Mouse (Mus musculus) intestine, embryonic 14.5 days (tissue): ENCODE measurements around the gene Rhbdd1. TPM values are rescaled to one million over a fixed set of nuclear protein-coding genes. Genes with fewer than 3 reads are reported as not detected.

Experiments
- ATAC-seq: fragments of 200-750 bp; cut with Nextera tagmentation; replicated peaks from 2 replicates; pipeline ENCODE4 v1.8.0; 2017; ENCODE audit warnings: low read depth, moderate number of reproducible peaks, moderate TSS enrichment, moderate library complexity; ENCODE audit not compliant: low FRiP score, low TSS enrichment
- DNase-seq: peaks from one replicate; pipeline ENCODE4 v3.0.0-alpha.2; 2018; ENCODE audit warnings: low spot score
- H3K27ac ChIP-seq: fragments of 300-500 bp; sonication (generic); 2 replicates; pipeline ENCODE4 v1.5.1; 2014; ENCODE audit warnings: low read depth, mild to moderate bottlenecking, control low read depth
- H3K27me3 ChIP-seq: fragments of 300-500 bp; sonication (generic); replicated peaks from 2 replicates; pipeline ENCODE4 v1.6.1; 2014; ENCODE audit warnings: low read length, control low read depth; ENCODE audit not compliant: control insufficient read depth, insufficient read depth
- H3K36me3 ChIP-seq: fragments of 300-500 bp; sonication (generic); 2 replicates; pipeline ENCODE4 v1.6.1; 2014; ENCODE audit warnings: low read length, control low read depth; ENCODE audit not compliant: control insufficient read depth, insufficient read depth
- H3K4me1 ChIP-seq: fragments of 300-500 bp; sonication (generic); replicated peaks from 2 replicates; pipeline ENCODE4 v1.6.1; 2014; ENCODE audit warnings: low read length, control low read depth, mixed read lengths; ENCODE audit not compliant: control insufficient read depth, insufficient read depth
- H3K4me2 ChIP-seq: fragments of 300-500 bp; sonication (generic); 2 replicates; pipeline ENCODE4 v1.6.1; 2014; ENCODE audit warnings: low read length
- H3K4me3 ChIP-seq: fragments of 300-500 bp; sonication (generic); 2 replicates; pipeline ENCODE4 v1.5.1; 2014; ENCODE audit warnings: low read depth, low read length, control low read depth, mixed read lengths
- H3K9ac ChIP-seq: fragments of 300-500 bp; sonication (generic); 2 replicates; pipeline ENCODE4 v1.6.1; 2014; ENCODE audit warnings: mild to moderate bottlenecking, low read length
- H3K9me3 ChIP-seq: fragments of 300-500 bp; sonication (generic); 2 replicates; pipeline ENCODE4 v1.6.1; 2016; ENCODE audit warnings: low read length, control low read depth; ENCODE audit not compliant: control insufficient read depth
- WGBS: fragments of 180-500 bp; shearing (Covaris S2); extraction: QIAGEN DNeasy Blood & Tissue Kit; methylation state at CpG from one replicate; pipeline ENCODE4 v1.1.7; 2014; 5-methylcytosine and 5-hydroxymethylcytosine counted together
- polyA plus RNA-seq: library from polyadenylated mRNA; unstranded; fragments of >200 nt; fragmentation: Nextera tagmentation; extraction: Ambion mirVana; gene quantifications from 2 replicates; pipeline ENCODE4 v1.2.1, GENCODE M21; 2014

The Rhbdd1 gene
- polyA plus RNA-seq, 1 experiment from 2014 or later: 5.3 TPM

GRCm38 (mm10) chr1:82362165-82362564 is 45.9 kb downstream of the Rhbdd1 start:
- 71% methylated on average over 6 of the region's 6 CpGs for WGBS
- Histone ChIP-seq H3K4me1 (peaks cover 6% of the 10 kb centered on the region; the same call in 1 of the 2 replicates), H3K27ac (no peak overlapping the region), H3K9ac (no peak overlapping the region), H3K27me3 (no peaks in the 10 kb centered on the region), H3K36me3 (no peaks in the 10 kb centered on the region), H3K4me3 (no peak overlapping the region), H3K9me3 (no peaks in the 10 kb centered on the region), H3K4me2 (no peak overlapping the region)
- DNase-seq: no peak
- ATAC-seq: no peak

- Histone ChIP-seq H3K9ac (no peak overlapping the region), H3K36me3 (no peaks in the 10 kb centered on the region), H3K4me3 (no peak overlapping the region), H3K4me2 (no peak overlapping the region), H3K27ac (no peak overlapping the region), H3K9me3 (no peaks in the 10 kb centered on the region), H3K27me3 (no peaks in the 10 kb centered on the region), H3K4me1 (peaks cover 5% of the 10 kb centered on the region; the same call in 1 of the 2 replicates)
- 79% methylated on average over 7 of the region's 7 CpGs for WGBS
- ATAC-seq (no peak), DNase-seq (no peak)
Measured at GRCm38 (mm10) chr1:82364047-82364446, 47.8 kb downstream of the Rhbdd1 start.

DNA sequence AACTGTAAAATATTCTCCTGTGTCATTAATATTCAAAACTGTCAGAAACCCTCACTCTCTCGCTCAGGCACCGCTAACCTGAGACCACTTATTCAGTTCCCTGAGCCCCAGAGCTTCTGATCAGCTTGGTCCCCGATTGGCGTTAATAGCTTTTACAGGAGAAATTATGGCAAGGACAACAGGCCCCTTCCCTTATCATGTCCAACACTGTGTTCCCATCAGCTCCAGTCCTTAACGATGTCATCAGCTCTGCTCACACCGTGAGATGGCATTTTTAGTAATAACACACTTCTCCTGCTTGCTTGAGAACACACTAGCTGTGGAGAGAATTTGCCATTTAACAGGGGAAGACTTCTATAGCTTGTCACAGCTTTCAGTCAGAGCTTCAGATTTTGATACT is 48.2 kb downstream of the Rhbdd1 start:
- DNase-seq: no peak
- no peaks in the 10 kb centered on the region for H3K36me3 ChIP-seq
- H3K27ac ChIP-seq: no peak overlapping the region
- no peak for ATAC-seq
- no peaks in the 10 kb centered on the region for H3K9me3 ChIP-seq
- WGBS: 88% methylated on average over 6 of the region's 6 CpGs
- no peaks in the 10 kb centered on the region for H3K27me3 ChIP-seq
- no peak overlapping the region for H3K4me3 ChIP-seq
- 0 out of 2 replicates have a peak, but pooled peaks cover 3% of the 10 kb centered on the region for H3K4me1 ChIP-seq
- H3K4me2 ChIP-seq: no peak overlapping the region
- H3K9ac ChIP-seq: no peak overlapping the region

DNA sequence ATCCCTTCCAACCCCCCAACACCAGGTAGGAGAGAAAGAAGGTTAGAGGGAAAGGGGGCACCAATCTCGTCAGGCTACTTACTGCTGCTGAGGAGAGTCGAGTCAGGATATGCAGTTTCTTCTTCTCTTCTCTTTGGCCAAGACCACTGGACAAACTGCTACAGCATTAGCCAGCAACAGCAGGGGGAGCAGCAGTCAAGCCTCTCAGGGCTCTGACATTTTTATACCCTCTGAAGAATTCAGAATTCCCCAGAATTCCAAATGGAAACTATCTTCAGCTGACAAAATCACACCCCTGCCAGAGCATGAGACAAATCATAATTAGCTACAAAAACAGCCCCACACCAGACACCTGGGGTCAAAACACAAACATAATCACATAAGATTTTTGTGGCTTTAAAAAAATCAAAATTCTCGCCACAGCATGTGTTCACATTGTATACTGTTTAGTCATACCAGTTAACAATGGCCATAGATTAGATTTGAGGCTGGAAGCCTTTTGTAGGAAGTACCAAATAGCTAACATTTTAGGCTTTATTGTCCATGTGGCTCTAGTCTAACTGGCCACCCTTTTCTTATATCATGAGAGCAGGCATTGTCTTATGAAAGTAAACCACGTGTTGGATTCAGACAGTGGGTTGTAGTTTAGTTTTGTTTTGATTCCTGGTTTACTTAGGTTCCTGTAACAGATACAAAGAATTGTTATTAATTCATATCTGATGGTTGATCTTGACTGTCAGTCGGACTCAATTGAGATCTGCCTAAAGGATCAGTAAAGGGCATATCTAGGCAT is 55.6 kb downstream of the Rhbdd1 start:
- Histone ChIP-seq H3K36me3 (no peaks in the 10 kb centered on the region), H3K4me2 (no peak overlapping the region), H3K4me1 (no peaks in the 10 kb centered on the region), H3K4me3 (no peak overlapping the region), H3K9ac (no peak overlapping the region), H3K9me3 (no peaks in the 10 kb centered on the region), H3K27me3 (no peaks in the 10 kb centered on the region), H3K27ac (no peak overlapping the region)
- DNase-seq: no peak
- ATAC-seq: no peak
- WGBS: 78% methylated on average over 5 of the region's 5 CpGs

- H3K9ac ChIP-seq: no peak overlapping the region
- H3K4me1 ChIP-seq: no peaks in the 10 kb centered on the region
- no peak for DNase-seq
- no peak overlapping the region for H3K4me3 ChIP-seq
- H3K9me3 ChIP-seq: no peaks in the 10 kb centered on the region
- no peak for ATAC-seq
- H3K27me3 ChIP-seq: no peaks in the 10 kb centered on the region
- H3K36me3 ChIP-seq: no peaks in the 10 kb centered on the region
- no peak overlapping the region for H3K27ac ChIP-seq
- 91% methylated on average over 8 of the region's 8 CpGs for WGBS
- H3K4me2 ChIP-seq: no peak overlapping the region
Measured at GRCm38 (mm10) chr1:82373924-82374323, 57.7 kb downstream of the Rhbdd1 start.

- DNase-seq (no peak), ATAC-seq (no peak)
- H3K27ac ChIP-seq: no peak overlapping the region
- no peaks in the 10 kb centered on the region for H3K36me3 ChIP-seq
- 26% methylated on average over 4 of the region's 4 CpGs for WGBS
- no peaks in the 10 kb centered on the region for H3K27me3 ChIP-seq
- H3K9me3 ChIP-seq: no peaks in the 10 kb centered on the region
- H3K4me2 ChIP-seq: no peak overlapping the region
- H3K4me3 ChIP-seq: no peak overlapping the region
- no peak overlapping the region for H3K9ac ChIP-seq
- no peaks in the 10 kb centered on the region for H3K4me1 ChIP-seq
Measured at GRCm38 (mm10) chr1:82374831-82375358, 58.6 kb downstream of the Rhbdd1 start.

DNA sequence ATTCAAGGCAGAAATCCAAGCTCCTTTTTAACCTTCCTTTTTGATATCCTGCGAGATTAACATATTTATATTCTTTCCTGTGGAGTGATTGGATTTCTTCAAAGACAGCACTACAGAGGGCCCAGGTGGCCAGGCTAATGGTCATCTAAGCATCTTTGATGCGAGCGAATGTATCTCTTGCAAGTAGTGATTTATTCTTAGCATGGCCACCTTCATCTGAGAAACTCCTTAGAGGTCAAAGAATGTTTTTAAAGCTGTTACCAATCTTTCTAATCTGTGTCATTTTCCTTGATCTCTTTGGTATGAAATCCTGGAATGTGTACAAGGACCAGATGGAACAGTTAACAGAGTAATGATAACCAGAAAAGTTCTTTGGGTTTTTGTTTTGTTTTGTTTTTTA is 59.2 kb downstream of the Rhbdd1 start:
- ATAC-seq (no peak), DNase-seq (no peak)
- 53% methylated on average over 3 of the region's 3 CpGs for WGBS
- H3K4me2 ChIP-seq: no peak overlapping the region
- H3K4me1 ChIP-seq: no peaks in the 10 kb centered on the region
- no peaks in the 10 kb centered on the region for H3K27me3 ChIP-seq
- H3K4me3 ChIP-seq: no peak overlapping the region
- H3K9ac ChIP-seq: no peak overlapping the region
- no peaks in the 10 kb centered on the region for H3K9me3 ChIP-seq
- no peaks in the 10 kb centered on the region for H3K36me3 ChIP-seq
- H3K27ac ChIP-seq: no peak overlapping the region

DNA sequence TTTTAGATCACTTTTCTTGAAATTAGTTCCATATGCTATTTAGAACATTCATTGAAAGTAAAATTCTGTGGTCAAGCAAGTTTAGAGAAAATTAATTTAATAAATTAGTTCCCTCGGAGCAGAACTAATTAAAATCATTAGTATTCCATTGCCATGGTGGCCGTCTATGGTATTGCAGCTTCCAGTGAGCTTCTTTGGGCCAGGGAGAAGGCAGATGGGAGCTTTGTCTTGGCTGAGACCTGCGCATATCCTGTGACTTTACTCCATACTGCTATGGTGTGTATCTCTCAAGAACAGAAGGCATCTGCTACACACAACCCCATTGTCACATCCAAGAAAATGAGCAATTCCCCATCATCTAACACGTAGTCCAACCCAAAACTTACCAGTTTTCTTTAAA is 65.7 kb downstream of the Rhbdd1 start:
- Histone ChIP-seq H3K4me1 (0 out of 2 replicates have a peak, but pooled peaks cover 11% of the 10 kb centered on the region), H3K9me3 (no peaks in the 10 kb centered on the region), H3K27ac (no peak overlapping the region), H3K27me3 (no peaks in the 10 kb centered on the region), H3K4me2 (no peak overlapping the region), H3K36me3 (no peaks in the 10 kb centered on the region), H3K4me3 (no peak overlapping the region), H3K9ac (no peak overlapping the region)
- no peak for DNase-seq
- ATAC-seq: no peak
- 79% methylated on average over 4 of the region's 4 CpGs for WGBS

- DNase-seq (peak; percentile 23), ATAC-seq (no peak)
- Histone ChIP-seq H3K27me3 (no peaks in the 10 kb centered on the region), H3K4me3 (no peak overlapping the region), H3K4me2 (no peak overlapping the region), H3K27ac (no peak overlapping the region), H3K9ac (no peak overlapping the region), H3K9me3 (no peaks in the 10 kb centered on the region), H3K36me3 (no peaks in the 10 kb centered on the region), H3K4me1 (0 out of 2 replicates have a peak, but pooled peaks cover 12% of the 10 kb centered on the region)
- WGBS: 76% methylated on average over 2 of the region's 2 CpGs
Measured at GRCm38 (mm10) chr1:82384106-82384505, 67.9 kb downstream of the Rhbdd1 start.
